Mouse (Mus musculus) E14TG2a.4 (cell line): Measurements from ENCODE around the gene Pnp.

ENCODE experiments used
- CTCF ChIP-seq: conservative IDR thresholded peaks from 2 replicates; pipeline ENCODE4 v1.5.1; 2014; ENCODE audit warnings: low read length
- NANOG ChIP-seq: IDR thresholded peaks from 2 replicates; pipeline ENCODE4 v1.6.1; 2014; ENCODE audit warnings: borderline replicate concordance, low read length, mixed read lengths

DNA sequence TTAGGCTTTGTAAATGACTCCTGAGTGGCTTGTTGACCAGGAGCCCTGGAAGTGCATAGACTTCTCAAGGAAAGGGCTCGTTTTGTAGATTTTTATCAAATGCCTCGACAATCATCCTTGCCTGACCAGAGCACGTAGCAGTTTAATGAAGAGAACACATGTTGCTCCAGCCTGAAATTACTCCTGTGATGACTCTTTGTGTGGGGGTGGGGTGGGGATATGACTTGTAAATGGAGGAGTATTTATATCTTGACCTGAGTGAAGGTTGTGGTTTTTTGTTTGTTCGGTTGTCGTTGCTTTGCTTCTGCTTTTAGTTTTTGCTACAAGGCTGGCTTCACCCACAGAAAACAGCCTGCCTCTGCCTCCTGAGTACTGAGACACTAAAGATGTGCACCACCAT is 51.0 kb downstream of the Pnp start:
- TF ChIP-seq CTCF (no peak), NANOG (no peak)
